Mouse (Mus musculus) neural tube, embryonic 14.5 days (tissue): ENCODE measurements around the gene Mylip. TPM values are rescaled to one million over a fixed set of nuclear protein-coding genes. Genes with fewer than 3 reads are reported as not detected.

Experiments
- ATAC-seq: fragments of 200-750 bp; cut with Nextera tagmentation; 2 replicates; pipeline ENCODE4 v1.8.0; 2017; ENCODE audit warnings: low read depth, mild to moderate bottlenecking, moderate TSS enrichment, moderate library complexity
- H3K27ac ChIP-seq: fragments of 300-500 bp; sonication (generic); 2 replicates; pipeline ENCODE4 v1.5.1; 2014; ENCODE audit warnings: low read depth, mild to moderate bottlenecking, control low read depth, low read length, moderate library complexity, mixed read lengths
- H3K27me3 ChIP-seq: fragments of 300-500 bp; sonication (generic); 2 replicates; pipeline ENCODE4 v1.6.1; 2014; ENCODE audit warnings: low read length; ENCODE audit not compliant: control insufficient read depth, insufficient read depth
- H3K36me3 ChIP-seq: fragments of 300-500 bp; sonication (generic); 2 replicates; pipeline ENCODE4 v1.6.1; 2014; ENCODE audit warnings: low read length, mixed read lengths; ENCODE audit not compliant: control insufficient read depth, insufficient read depth
- H3K4me1 ChIP-seq: fragments of 300-500 bp; sonication (generic); 2 replicates; pipeline ENCODE4 v1.6.1; 2014; ENCODE audit warnings: low read length; ENCODE audit not compliant: control insufficient read depth, insufficient read depth
- H3K4me2 ChIP-seq: fragments of 300-500 bp; sonication (generic); 2 replicates; pipeline ENCODE4 v1.6.1; 2014; ENCODE audit warnings: mild to moderate bottlenecking, low read depth, low read length, control low read depth
- H3K4me3 ChIP-seq: fragments of 300-500 bp; sonication (generic); 2 replicates; pipeline ENCODE4 v1.5.1; 2014; ENCODE audit warnings: low read depth, low read length, control low read depth, mixed read lengths
- H3K9ac ChIP-seq: fragments of 300-500 bp; sonication (generic); replicated peaks from 2 replicates; pipeline ENCODE4 v1.6.1; 2014; ENCODE audit warnings: low read depth, mild to moderate bottlenecking, control low read depth, low read length, mixed read lengths
- H3K9me3 ChIP-seq: fragments of 300-500 bp; sonication (generic); 2 replicates; pipeline ENCODE4 v1.6.1; 2016; ENCODE audit warnings: low read length; ENCODE audit not compliant: control insufficient read depth
- WGBS: fragments of 180-500 bp; shearing (Covaris S2); extraction: QIAGEN DNeasy Blood & Tissue Kit; methylation state at CpG from one replicate; pipeline ENCODE4 v1.1.7; 2014; 5-methylcytosine and 5-hydroxymethylcytosine counted together
- polyA plus RNA-seq: library from polyadenylated mRNA; unstranded; fragments of >200 nt; fragmentation: Nextera tagmentation; extraction: Ambion mirVana; gene quantifications from 2 replicates; pipeline ENCODE4 v1.2.1, GENCODE M21; 2014

The Mylip gene
- polyA plus RNA-seq, 1 experiment from 2014 or later: 4.4 TPM

DNA sequence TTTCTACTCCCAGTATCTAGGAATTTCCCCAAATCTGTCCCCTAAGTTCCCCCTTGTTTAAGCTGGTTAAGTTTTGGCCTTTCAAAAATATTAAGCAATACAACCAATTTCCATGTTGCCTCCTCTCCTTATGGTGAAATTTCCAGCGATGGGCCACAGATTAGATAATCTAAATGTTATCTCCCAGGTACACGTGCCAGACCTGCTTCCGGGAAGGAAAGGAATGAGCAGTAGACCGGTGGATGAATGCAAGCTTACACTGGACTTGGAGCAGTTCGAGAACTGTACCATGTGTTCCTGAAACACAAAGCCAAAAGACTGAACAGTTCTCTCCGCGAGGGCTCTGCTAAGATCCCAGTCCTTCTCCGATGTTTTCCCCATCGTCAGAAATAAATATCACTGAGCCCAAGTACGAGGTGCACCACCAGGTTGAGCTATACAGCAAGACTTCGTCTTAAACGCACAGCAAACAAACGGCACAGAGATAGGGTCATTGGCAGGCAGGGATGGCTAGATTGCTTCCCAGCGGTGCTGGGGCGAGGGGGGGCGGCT lies 1.2 kb upstream of the Mylip start:
- Histone ChIP-seq H3K9me3 (no peaks in the 10 kb centered on the region), H3K9ac (no peak overlapping the region), H3K4me2 (no peak overlapping the region), H3K36me3 (no peaks in the 10 kb centered on the region), H3K27me3 (no peaks in the 10 kb centered on the region), H3K4me1 (peaks cover 9% of the 10 kb centered on the region; the same call in 1 of the 2 replicates), H3K4me3 (no peak overlapping the region), H3K27ac (no peak overlapping the region)
- 78% methylated on average over 16 of the region's 16 CpGs for WGBS
- no peak for ATAC-seq

DNA sequence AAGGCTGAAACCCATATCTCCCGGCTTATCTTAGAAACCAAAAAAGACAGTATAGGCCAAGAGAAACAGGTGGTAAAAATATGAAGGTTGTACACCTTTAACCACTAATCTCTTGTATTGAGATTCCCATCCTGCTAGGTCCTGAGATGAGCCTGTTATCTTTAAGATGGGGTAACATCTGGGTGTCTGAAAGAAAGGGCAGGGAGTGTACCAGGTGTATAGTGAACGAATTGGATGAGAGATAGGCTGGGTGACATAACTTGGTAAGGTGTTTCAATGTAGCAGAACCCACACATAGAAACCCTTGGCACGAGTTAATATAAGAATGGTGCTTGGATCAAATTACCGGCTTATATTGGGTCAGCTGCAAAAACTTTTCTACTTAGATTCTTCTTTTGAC lies 653 bp upstream of the Mylip start:
- H3K36me3 ChIP-seq: no peaks in the 10 kb centered on the region
- 40% methylated on average over 4 of the region's 4 CpGs for WGBS
- H3K9ac ChIP-seq: peak overlapping the region; percentile 65; the same call in 1 of the 2 replicates
- H3K27ac ChIP-seq: no peak overlapping the region
- H3K4me2 ChIP-seq: peak overlapping the region; percentile 59
- peak overlapping the region; percentile 69 for H3K4me3 ChIP-seq
- peaks cover 9% of the 10 kb centered on the region; the same call in 1 of the 2 replicates for H3K4me1 ChIP-seq
- no peak for ATAC-seq
- H3K9me3 ChIP-seq: no peaks in the 10 kb centered on the region
- no peaks in the 10 kb centered on the region for H3K27me3 ChIP-seq

DNA sequence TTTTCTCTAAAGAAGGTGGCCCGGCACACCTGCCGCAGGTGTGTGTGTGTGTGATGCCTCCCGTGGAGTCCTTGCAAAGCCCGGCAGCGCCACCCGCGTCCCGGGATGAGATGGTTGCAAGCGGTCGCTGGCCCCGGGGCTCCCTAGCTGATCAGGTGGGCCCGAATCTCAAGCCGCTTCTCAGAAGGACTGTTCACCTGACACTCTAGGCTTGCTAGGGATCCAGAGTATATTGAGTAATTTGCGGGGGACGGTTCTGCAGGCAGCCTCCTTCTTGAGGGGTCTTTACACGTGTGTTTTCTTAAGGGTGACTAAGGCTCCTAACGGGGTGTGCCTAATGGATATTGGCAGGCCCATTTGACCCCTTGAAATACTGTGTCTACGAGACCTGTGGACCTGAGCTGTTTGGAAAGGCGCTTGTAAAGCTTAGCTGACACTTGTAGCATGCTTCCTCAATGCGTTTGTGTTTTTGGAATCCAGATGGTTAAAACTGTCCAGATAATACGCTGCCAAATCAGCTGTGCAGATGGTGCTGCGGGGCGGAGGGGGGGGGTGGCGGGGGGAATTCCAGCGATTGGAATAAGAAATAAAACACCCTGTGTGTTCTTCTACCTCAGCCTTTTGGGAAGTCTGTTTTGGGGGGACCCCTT lies 895 bp downstream of the Mylip start:
- Histone ChIP-seq H3K9ac (peak overlapping the region; percentile 65), H3K36me3 (no peaks in the 10 kb centered on the region), H3K4me2 (peak overlapping the region; percentile 59), H3K4me3 (peak overlapping the region; percentile 69), H3K27me3 (no peaks in the 10 kb centered on the region), H3K27ac (no peak overlapping the region), H3K4me1 (peaks cover 9% of the 10 kb centered on the region; the same call in 1 of the 2 replicates), H3K9me3 (no peaks in the 10 kb centered on the region)
- WGBS: 4% methylated on average over 25 of the region's 25 CpGs
- ATAC-seq: peak; percentile 36; the same call in 1 of the 2 replicates

DNA sequence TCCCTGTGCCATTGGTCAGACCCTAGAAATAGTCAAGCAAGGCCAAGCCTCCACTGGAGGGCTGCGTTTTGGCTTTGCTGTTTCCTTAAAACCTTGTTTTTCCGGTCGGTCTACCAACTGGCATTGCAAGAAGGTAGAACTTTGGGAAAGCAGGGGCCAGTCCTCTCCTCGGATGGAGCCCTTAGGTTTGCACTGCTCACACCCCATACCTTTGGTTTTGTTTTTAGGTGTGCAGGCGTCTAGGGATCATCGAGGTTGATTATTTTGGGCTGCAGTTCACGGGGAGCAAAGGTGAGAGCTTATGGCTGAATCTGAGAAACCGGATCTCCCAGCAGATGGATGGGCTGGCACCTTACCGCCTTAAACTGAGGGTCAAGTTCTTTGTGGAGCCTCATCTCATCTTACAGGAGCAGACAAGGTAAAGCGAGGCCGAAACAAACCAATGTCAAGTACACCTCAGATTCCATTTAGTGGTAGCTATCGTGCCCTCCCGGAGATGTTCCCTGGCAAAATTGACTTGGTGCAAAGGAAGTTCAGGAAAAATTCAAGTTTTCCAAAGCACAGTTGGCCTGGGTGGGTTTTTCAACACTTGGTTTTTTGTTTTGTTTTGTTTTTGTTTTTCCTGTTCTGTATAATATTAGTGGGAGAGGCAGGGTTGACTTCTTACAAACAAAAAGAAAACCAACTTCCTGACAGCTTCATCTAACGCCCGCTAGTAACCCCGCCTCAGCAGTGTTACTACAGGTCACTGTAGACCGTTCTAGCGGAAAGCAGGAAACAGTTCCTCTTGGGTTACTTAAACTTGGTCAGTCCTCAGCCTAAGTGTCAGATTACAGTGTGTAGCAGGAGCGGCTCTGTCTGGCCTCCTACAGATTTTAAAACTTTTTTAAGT lies 1.7 kb downstream of the Mylip start:
- no peak for ATAC-seq
- Histone ChIP-seq H3K36me3 (no peaks in the 10 kb centered on the region), H3K27ac (no peak overlapping the region), H3K4me2 (peak overlapping the region; percentile 59), H3K4me1 (peaks cover 9% of the 10 kb centered on the region; the same call in 1 of the 2 replicates), H3K9ac (no peak overlapping the region), H3K27me3 (no peaks in the 10 kb centered on the region), H3K9me3 (no peaks in the 10 kb centered on the region), H3K4me3 (peak overlapping the region; percentile 69)
- WGBS: 63% methylated on average over 19 of the region's 19 CpGs

DNA sequence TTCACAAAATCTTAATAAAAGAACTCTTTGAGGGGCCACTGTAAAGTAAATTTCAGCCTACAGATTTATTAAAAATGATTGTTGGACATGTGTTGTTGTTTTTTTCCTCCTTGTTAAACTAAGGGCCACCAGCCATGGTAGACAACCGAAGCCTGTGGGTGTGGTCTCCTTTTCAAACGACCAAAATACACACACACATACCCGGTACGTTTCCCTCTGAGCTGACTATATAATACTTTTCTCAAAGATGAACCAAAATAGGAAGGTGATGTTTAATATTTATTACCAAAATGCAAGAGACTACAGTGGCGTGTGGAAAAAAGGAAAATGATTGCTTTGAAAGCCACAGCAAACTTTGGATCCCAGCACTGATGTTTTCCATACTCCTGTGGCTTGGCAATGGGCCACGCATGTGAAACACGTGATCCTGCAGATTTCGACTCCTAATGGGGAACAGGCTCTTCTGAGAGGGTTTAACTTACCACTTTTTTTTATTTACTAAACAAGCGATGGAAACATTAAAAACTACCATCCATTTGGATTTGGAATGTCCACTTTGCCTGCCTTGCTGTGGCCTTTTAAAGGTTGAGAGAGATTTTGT lies 2.4 kb downstream of the Mylip start:
- H3K4me3 ChIP-seq: peak overlapping the region; percentile 69
- 62% methylated on average over 9 of the region's 9 CpGs for WGBS
- H3K9me3 ChIP-seq: no peaks in the 10 kb centered on the region
- H3K9ac ChIP-seq: no peak overlapping the region
- no peaks in the 10 kb centered on the region for H3K36me3 ChIP-seq
- peak overlapping the region; percentile 59; the same call in 1 of the 2 replicates for H3K4me2 ChIP-seq
- H3K27ac ChIP-seq: no peak overlapping the region
- ATAC-seq: no peak
- peaks cover 9% of the 10 kb centered on the region; the same call in 1 of the 2 replicates for H3K4me1 ChIP-seq
- H3K27me3 ChIP-seq: no peaks in the 10 kb centered on the region

DNA sequence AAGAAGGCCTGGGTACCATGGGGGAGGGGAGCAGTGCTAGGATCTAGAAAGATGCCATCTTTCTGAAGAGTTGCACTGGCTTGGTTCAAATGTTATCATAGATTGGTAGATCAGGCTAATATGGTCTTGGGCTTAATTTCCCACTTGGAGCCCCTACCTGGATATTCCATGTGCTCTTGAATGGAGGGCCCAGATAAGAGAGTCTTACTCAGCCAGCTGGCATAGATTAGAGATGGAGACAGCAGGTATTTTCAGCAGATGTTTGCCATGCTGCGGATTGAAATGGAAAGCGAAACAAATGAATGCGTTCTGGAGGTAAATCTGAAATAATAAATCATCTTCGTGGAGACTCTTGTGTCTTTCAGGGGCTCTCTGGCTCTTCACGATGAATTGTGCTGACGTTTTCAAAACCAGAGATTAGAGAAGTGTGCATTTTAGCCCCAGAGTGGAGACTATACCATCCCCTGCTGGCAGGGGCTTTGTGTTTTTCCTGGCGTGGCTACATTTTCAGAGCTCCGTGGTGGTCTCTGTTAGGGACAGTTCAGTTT lies 4.8 kb downstream of the Mylip start:
- no peaks in the 10 kb centered on the region for H3K27me3 ChIP-seq
- no peak overlapping the region for H3K4me2 ChIP-seq
- H3K36me3 ChIP-seq: no peaks in the 10 kb centered on the region
- no peak overlapping the region for H3K4me3 ChIP-seq
- 60% methylated on average over 8 of the region's 8 CpGs for WGBS
- H3K9me3 ChIP-seq: no peaks in the 10 kb centered on the region
- ATAC-seq: no peak
- H3K9ac ChIP-seq: no peak overlapping the region
- H3K4me1 ChIP-seq: peaks cover 9% of the 10 kb centered on the region; the same call in 1 of the 2 replicates
- H3K27ac ChIP-seq: no peak overlapping the region

DNA sequence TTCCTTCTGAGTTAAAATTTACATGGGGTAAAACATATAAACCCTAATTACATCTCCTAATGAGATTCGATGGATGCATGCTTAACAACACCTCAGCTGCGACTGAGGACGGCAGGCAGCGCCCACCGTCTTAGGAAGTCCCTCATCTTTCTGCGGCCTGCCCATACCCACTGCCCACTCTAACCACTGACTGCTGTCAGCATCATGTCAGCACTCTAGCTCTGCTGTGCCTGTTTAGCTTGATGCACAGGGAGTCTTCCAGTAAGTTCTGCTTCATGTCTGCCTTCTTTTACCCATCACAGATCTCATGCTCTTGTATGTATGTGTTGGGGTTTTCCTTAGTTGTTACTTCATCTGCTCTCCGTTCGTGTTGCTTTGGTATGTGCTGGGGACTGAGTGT lies 7.2 kb downstream of the Mylip start:
- Histone ChIP-seq H3K4me1 (no peaks in the 10 kb centered on the region), H3K9ac (no peak overlapping the region), H3K4me2 (no peak overlapping the region), H3K36me3 (no peaks in the 10 kb centered on the region), H3K27me3 (no peaks in the 10 kb centered on the region), H3K9me3 (no peaks in the 10 kb centered on the region), H3K4me3 (no peak overlapping the region), H3K27ac (no peak overlapping the region)
- WGBS: 83% methylated on average over 8 of the region's 8 CpGs
- ATAC-seq: no peak

DNA sequence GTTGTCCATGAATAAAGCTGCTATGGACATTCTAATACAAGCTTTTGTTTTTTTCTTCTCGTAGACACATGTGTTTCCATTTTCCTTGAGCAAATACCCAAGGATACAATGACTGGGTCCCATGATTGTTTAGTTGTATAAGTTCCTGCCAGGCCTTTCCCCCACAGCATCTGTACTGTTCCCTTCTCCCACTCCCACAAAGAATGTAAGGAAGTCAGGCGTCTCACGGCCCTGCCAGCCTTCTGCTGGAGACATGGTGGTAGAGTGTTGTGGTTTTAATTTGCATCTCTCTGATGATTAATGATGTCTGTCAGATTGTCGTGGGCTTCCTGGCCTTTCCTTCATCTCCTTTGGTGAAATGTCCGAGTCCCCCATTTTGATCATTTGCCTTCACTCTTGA lies 7.7 kb downstream of the Mylip start:
- H3K27ac ChIP-seq: no peak overlapping the region
- no peak for ATAC-seq
- no peaks in the 10 kb centered on the region for H3K9me3 ChIP-seq

More for the DNA sequence above, 7.7 kb downstream of the Mylip start:
- Histone ChIP-seq H3K4me1 (no peaks in the 10 kb centered on the region), H3K27me3 (no peaks in the 10 kb centered on the region), H3K4me3 (no peak overlapping the region), H3K9ac (no peak overlapping the region), H3K36me3 (no peaks in the 10 kb centered on the region), H3K4me2 (no peak overlapping the region)
- 40% methylated on average over 5 of the region's 5 CpGs for WGBS
